Mouse (Mus musculus) midbrain, embryonic 14.5 days (tissue): ENCODE data around the gene Fam13a. TPM values are rescaled to one million over a fixed set of nuclear protein-coding genes. Genes with fewer than 3 reads are reported as not detected.

ENCODE experiments used
- ATAC-seq: fragments of 200-750 bp; cut with Nextera tagmentation; 2 replicates; pipeline ENCODE4 v1.8.0; 2017; ENCODE audit warnings: moderate number of reproducible peaks, moderate library complexity; ENCODE audit not compliant: low FRiP score, low TSS enrichment
- DNase-seq: peaks from one replicate; pipeline ENCODE4 v3.0.0-alpha.2; 2015
- H3K27ac ChIP-seq: fragments of 300-500 bp; sonication (generic); replicated peaks from 2 replicates; pipeline ENCODE4 v1.5.1; 2014; ENCODE audit warnings: mild to moderate bottlenecking, low read depth, low read length, moderate library complexity
- H3K27me3 ChIP-seq: fragments of 300-500 bp; sonication (generic); 2 replicates; pipeline ENCODE4 v1.6.1; 2014; ENCODE audit warnings: low read length, control low read depth, mixed read lengths; ENCODE audit not compliant: control insufficient read depth, insufficient read depth
- H3K36me3 ChIP-seq: fragments of 300-500 bp; sonication (generic); 2 replicates; pipeline ENCODE4 v1.6.1; 2014; ENCODE audit warnings: low read length, control low read depth; ENCODE audit not compliant: control insufficient read depth, insufficient read depth
- H3K4me1 ChIP-seq: fragments of 300-500 bp; sonication (generic); 2 replicates; pipeline ENCODE4 v1.6.1; 2014; ENCODE audit warnings: mild to moderate bottlenecking, antibody characterized with exemption, low read length, control low read depth; ENCODE audit not compliant: control insufficient read depth, insufficient read depth
- H3K4me2 ChIP-seq: fragments of 300-500 bp; sonication (generic); 2 replicates; pipeline ENCODE4 v1.6.1; 2014; ENCODE audit warnings: mild to moderate bottlenecking, low read length, moderate library complexity
- H3K4me3 ChIP-seq: fragments of 300-500 bp; sonication (generic); replicated peaks from 2 replicates; pipeline ENCODE4 v1.5.1; 2014; ENCODE audit warnings: low read depth, low read length
- H3K9ac ChIP-seq: fragments of 300-500 bp; sonication (generic); replicated peaks from 2 replicates; pipeline ENCODE4 v1.6.1; 2014; ENCODE audit warnings: mild to moderate bottlenecking, low read length, moderate library complexity
- H3K9me3 ChIP-seq: fragments of 300-500 bp; sonication (generic); 2 replicates; pipeline ENCODE4 v1.6.1; 2016; ENCODE audit warnings: low read length, control low read depth, mixed read lengths; ENCODE audit not compliant: control insufficient read depth
- WGBS: fragments of 180-500 bp; shearing (Covaris S2); extraction: QIAGEN DNeasy Blood & Tissue Kit; methylation state at CpG from one replicate; pipeline ENCODE4 v1.1.7; 2014; 5-methylcytosine and 5-hydroxymethylcytosine counted together
- polyA plus RNA-seq: library from polyadenylated mRNA; unstranded; fragments of >200 nt; fragmentation: Nextera tagmentation; extraction: Ambion mirVana; gene quantifications from 2 replicates; pipeline ENCODE4 v1.2.1, GENCODE M21; 2014

Gene Fam13a
- polyA plus RNA-seq, 1 experiment from 2014 or later, result 10.5 TPM

DNA sequence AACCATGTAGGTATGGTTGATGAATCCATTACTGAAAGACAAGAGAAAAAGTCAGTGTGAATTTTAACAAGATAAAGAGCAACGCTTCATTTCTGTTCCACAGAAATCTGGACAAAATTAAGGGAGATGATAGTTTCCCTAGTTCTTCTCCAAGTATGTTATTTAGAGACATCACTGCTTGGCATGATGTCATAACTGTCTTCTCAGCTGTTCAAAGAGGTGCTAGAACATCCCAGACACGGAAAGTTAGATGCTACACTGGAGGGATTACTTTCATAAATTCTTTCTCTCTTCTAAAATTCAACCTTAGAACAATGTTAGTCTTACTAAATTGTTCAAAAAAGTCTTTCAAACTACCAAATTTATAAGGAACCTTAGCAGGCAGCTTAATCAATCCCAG is 63.8 kb downstream of the Fam13a start:
- H3K9ac ChIP-seq, result no peak overlapping the region
- no peak overlapping the region for H3K27ac ChIP-seq
- no peak for DNase-seq
- H3K4me2 ChIP-seq, result no peak overlapping the region
- WGBS, result 91% methylated on average over 2 of the region's 2 CpGs
- peaks cover 8% of the 10 kb centered on the region; the same call in 1 of the 2 replicates for H3K4me1 ChIP-seq
- H3K27me3 ChIP-seq, result no peaks in the 10 kb centered on the region
- no peak overlapping the region for H3K4me3 ChIP-seq
- 0 out of 2 replicates have a peak, but pooled peaks cover 3% of the 10 kb centered on the region for H3K36me3 ChIP-seq
- no peaks in the 10 kb centered on the region for H3K9me3 ChIP-seq
- ATAC-seq, result no peak

DNA sequence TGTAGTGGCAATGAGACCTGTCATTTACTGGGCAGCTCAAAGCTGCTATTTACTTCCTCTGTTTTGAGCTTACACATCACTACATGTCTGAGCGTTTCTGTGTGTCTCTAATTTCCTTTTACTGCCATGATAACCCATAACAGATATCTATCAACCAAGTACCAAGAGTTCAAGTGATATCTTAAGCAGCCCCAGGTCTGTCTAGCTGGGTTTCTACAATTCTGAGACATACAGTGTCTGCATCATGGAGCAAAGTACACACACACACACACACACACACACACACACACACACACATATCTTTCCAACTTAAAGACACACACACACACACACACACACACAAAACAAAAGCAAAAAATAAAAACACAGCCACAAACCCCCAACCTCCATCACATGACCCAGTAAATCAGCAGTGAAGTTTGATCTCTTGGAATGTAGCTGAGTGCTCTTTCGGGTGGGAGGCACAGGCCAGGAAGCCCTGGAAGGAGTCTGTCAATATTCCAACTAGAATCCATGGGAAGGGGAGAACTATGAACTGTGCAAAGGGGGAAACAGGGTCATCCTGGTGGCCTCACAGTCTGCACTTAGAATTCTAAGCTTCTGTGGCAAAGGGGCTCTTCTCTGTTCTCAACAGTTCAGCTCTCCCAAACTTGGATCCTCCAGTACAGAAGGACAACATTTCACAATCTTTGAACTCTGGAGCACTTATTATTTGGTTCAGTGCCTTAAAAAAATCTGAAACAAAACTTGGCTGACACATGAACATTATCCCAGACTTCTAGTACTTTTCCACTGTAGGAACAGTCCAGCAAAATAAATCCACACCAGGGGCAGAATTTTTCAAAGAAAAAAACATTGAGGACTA is 73.0 kb downstream of the Fam13a start:
- Histone ChIP-seq H3K4me2 (no peak overlapping the region), H3K27ac (no peak overlapping the region), H3K4me3 (no peak overlapping the region), H3K9me3 (no peaks in the 10 kb centered on the region), H3K27me3 (no peaks in the 10 kb centered on the region), H3K9ac (no peak overlapping the region), H3K36me3 (peaks cover 21% of the 10 kb centered on the region), H3K4me1 (no peaks in the 10 kb centered on the region)
- ATAC-seq, result no peak
- 77% methylated on average over 2 of the region's 2 CpGs for WGBS
- DNase-seq, result no peak

DNA sequence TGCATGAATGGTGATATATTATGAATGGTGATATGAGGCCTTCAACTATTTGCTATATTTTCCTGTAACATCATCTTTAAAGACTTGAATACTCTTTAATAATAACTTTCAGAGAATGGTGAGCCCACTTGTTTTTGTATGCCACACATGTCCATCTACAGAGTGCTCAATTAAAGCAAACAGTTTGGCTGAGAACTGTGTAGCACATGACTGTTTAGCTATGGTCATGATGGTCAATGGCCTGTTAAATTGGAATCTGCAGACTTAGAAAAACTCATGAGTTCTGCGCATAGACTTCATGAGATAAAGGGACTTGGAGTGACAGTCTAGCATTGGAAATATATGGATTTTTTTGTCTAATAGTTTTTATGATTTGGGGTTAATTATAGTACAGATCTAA is 73.9 kb downstream of the Fam13a start:
- DNase-seq (no peak), ATAC-seq (no peak)
- Histone ChIP-seq H3K4me2 (no peak overlapping the region), H3K27ac (no peak overlapping the region), H3K9me3 (no peaks in the 10 kb centered on the region), H3K9ac (no peak overlapping the region), H3K36me3 (peaks cover 21% of the 10 kb centered on the region), H3K4me3 (no peak overlapping the region), H3K27me3 (no peaks in the 10 kb centered on the region), H3K4me1 (no peaks in the 10 kb centered on the region)
- 98% methylated on average over 1 of the region's 1 CpGs for WGBS

DNA sequence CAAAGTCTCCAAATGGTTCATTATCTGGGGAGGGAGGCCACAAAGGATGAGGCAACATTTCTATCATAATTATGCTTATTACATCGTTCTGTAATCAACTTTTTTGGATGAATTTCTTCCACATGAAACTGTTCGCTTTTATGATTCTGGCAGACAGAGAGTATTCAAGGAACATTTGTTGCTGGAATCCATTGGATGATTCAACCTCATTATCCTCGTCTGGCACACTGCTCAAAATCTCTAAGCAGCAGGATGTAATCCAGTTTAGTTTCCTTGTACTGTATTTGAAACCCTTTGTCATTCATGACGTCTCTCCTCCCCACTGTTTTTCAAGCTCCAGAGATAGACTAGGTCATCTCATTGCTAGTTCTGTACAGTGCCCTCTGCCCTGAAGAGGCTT is 77.5 kb downstream of the Fam13a start:
- Histone ChIP-seq H3K27ac (no peak overlapping the region), H3K4me3 (no peak overlapping the region), H3K9me3 (no peaks in the 10 kb centered on the region), H3K36me3 (peaks cover 6% of the 10 kb centered on the region; the same call in 1 of the 2 replicates), H3K4me2 (no peak overlapping the region), H3K27me3 (no peaks in the 10 kb centered on the region), H3K9ac (no peak overlapping the region), H3K4me1 (no peaks in the 10 kb centered on the region)
- 75% methylated on average over 4 of the region's 4 CpGs for WGBS
- DNase-seq, result no peak
- ATAC-seq, result no peak

DNA sequence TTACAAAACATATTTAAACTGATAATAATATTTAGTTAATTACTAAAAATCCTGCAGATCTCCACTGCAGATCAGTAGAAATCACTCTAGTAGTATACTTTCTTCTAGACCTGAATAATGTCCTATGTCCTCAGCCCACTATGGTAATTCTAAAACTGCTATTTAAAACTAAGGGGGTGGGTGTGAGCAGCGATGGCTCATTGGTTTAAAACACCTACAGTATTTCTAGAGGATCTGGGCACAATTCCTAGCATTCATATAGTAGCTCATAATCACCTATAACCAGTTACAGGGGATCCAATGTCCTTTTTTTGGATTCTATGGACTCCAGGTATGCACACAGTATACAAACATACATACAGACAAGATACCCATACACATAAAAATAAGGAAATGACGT is 78.1 kb downstream of the Fam13a start:
- no peak overlapping the region for H3K4me2 ChIP-seq
- peaks cover 6% of the 10 kb centered on the region; the same call in 1 of the 2 replicates for H3K36me3 ChIP-seq
- DNase-seq (no peak), ATAC-seq (no peak)
- H3K4me1 ChIP-seq, result no peaks in the 10 kb centered on the region
- no peaks in the 10 kb centered on the region for H3K27me3 ChIP-seq
- no peaks in the 10 kb centered on the region for H3K9me3 ChIP-seq
- WGBS, result 76% methylated on average over 2 of the region's 2 CpGs
- H3K9ac ChIP-seq, result no peak overlapping the region
- no peak overlapping the region for H3K4me3 ChIP-seq
- H3K27ac ChIP-seq, result no peak overlapping the region

DNA sequence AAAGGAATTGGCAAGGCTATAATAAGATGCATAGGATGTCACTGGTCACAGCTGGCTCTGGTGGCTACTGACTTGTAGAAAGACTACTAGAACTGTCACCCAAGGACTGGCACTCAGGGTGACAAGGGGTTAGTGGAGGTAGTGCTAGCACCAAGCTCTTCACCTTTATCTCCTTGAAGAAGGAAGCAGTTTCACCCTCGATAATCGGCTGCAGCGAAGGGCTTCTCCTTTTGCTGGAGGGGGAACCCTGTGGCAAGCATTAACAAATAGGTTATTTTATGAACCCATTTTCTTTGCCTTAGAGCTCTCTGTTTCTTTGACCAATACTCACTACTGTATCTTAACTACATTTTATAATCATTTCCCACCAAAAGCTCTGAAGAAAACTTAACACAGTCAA is 80.4 kb downstream of the Fam13a start:
- Histone ChIP-seq H3K27me3 (no peaks in the 10 kb centered on the region), H3K9ac (no peak overlapping the region), H3K9me3 (no peaks in the 10 kb centered on the region), H3K4me2 (no peak overlapping the region), H3K36me3 (peaks cover 6% of the 10 kb centered on the region; the same call in 1 of the 2 replicates), H3K27ac (no peak overlapping the region), H3K4me3 (no peak overlapping the region), H3K4me1 (no peaks in the 10 kb centered on the region)
- no peak for ATAC-seq
- no peak for DNase-seq
- 97% methylated on average over 3 of the region's 3 CpGs for WGBS

DNA sequence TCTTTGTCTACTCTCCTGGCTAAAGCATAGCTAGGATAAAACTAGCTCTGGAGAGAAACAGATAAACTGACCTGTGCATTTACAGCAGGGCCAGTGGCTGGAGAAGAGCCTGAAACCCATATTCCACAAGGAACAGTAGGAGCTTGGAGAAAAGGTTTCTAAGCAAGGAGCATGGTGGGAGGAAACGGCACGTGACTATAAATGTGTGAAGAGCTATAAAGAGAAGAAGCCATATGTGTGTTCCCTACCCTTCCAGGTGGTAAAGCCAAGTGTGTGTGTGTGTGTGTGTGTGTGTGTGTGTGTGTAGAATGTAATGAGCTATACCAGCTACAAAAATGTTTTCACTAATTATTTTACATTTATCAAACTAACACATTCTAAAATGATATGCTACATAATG is 82.1 kb downstream of the Fam13a start:
- Histone ChIP-seq H3K27me3 (no peaks in the 10 kb centered on the region), H3K4me2 (no peak overlapping the region), H3K4me3 (no peak overlapping the region), H3K9me3 (no peaks in the 10 kb centered on the region), H3K4me1 (no peaks in the 10 kb centered on the region), H3K27ac (no peak overlapping the region), H3K9ac (no peak overlapping the region), H3K36me3 (peaks cover 6% of the 10 kb centered on the region; the same call in 1 of the 2 replicates)
- DNase-seq (no peak), ATAC-seq (no peak)
- 97% methylated on average over 2 of the region's 2 CpGs for WGBS

DNA sequence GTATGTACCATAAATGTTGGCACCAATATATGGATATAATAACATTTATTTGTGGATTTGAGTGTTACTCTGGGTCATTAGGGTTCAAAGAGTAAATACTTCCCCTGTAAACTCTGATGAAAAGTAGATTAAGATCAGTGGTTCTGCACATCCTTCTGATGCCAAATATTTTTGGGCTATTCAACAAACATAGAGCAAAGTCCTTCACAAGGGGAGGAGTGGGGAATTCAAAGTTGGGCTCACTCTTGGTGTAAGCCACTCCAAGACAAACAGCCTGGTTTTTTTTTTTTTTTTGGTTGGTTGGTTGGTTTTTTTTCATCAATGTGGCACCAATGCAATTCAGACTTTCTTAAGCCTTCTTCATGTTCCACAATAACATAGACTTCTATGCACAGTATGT is 86.6 kb downstream of the Fam13a start:
- no peak for ATAC-seq
- Histone ChIP-seq H3K4me3 (no peak overlapping the region), H3K36me3 (no peaks in the 10 kb centered on the region), H3K4me1 (peaks cover 22% of the 10 kb centered on the region), H3K27me3 (no peaks in the 10 kb centered on the region), H3K9me3 (no peaks in the 10 kb centered on the region), H3K4me2 (no peak overlapping the region), H3K9ac (no peak overlapping the region), H3K27ac (no peak overlapping the region)
- DNase-seq, result no peak

DNA sequence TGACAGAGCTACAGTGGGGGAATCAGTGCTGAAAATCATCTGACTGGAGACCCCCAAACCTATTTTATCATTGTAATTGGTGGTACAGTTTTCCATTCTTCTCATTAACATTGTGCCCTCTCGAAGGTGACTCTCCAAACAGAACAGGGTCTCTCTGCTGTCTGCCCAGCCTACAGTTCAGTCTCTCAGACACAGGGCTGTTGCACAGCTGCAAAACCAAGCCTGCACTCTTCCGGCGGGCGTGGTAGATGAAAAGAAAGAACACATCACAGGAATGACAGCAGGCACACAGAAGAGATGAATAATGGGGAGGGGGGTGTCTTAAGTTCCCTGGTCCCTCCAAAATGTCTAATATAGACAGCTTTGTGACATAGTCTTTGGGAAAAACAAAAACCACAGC is 90.2 kb downstream of the Fam13a start:
- no peak overlapping the region for H3K4me3 ChIP-seq
- H3K27me3 ChIP-seq, result no peaks in the 10 kb centered on the region
- WGBS, result 8% methylated on average over 4 of the region's 4 CpGs
- H3K4me2 ChIP-seq, result no peak overlapping the region
- ATAC-seq (peak; percentile 47; the same call in 1 of the 2 replicates), DNase-seq (peak; percentile 47)
- H3K9ac ChIP-seq, result no peak overlapping the region
- H3K27ac ChIP-seq, result peak overlapping the region; percentile 89
- peaks cover 30% of the 10 kb centered on the region for H3K4me1 ChIP-seq
- no peaks in the 10 kb centered on the region for H3K9me3 ChIP-seq
- H3K36me3 ChIP-seq, result no peaks in the 10 kb centered on the region
